Mouse (Mus musculus): ENCODE measurements at regions not wholly inside any gene's neighbourhood (a gene's known extent, or its start where the extent isn't known, plus 50 kb on each side); places are given as distances from the start of the nearest gene placed in this dataset.
"Not testable (repeated sequence)": the region's sequence is repeated elsewhere in the genome, so short reads cannot be mapped to it uniquely, and the experiment has no call there.

GRCm38 (mm10) chr4:147231381-147231780, 74.1 kb upstream of the Zfp988 start:
- ATAC-seq (replicated peaks in 1 of 2; ENCODE audit: insufficient read depth in 1 of 2, low FRiP score in 2 of 2, low TSS enrichment in 1 of 2, low read depth in 1 of 2, poor library complexity in 2 of 2, severe bottlenecking in 2 of 2): not testable (repeated sequence)

GRCm38 (mm10) chr4:147231787-147232186, 73.7 kb upstream of the Zfp988 start:
- ATAC-seq (replicated peaks in 1 of 2; ENCODE audit: insufficient read depth in 1 of 2, low FRiP score in 2 of 2, low TSS enrichment in 1 of 2, low read depth in 1 of 2, poor library complexity in 2 of 2, severe bottlenecking in 2 of 2): not testable (repeated sequence)

- ATAC-seq (replicated peaks in 1 of 2; ENCODE audit: insufficient read depth in 1 of 2, low FRiP score in 2 of 2, low TSS enrichment in 1 of 2, low read depth in 1 of 2, poor library complexity in 2 of 2, severe bottlenecking in 2 of 2): not testable (repeated sequence)
Observed at GRCm38 (mm10) chr4:147232279-147232678, 73.2 kb upstream of the Zfp988 start.

- not testable (repeated sequence) for ATAC-seq (replicated peaks in 1 of 2; ENCODE audit: insufficient read depth in 1 of 2, low FRiP score in 2 of 2, low TSS enrichment in 1 of 2, low read depth in 1 of 2, poor library complexity in 2 of 2, severe bottlenecking in 2 of 2)
Observed at GRCm38 (mm10) chr4:147234227-147234626, 71.2 kb upstream of the Zfp988 start.

- not testable (repeated sequence) for ATAC-seq (replicated peaks in 1 of 2; ENCODE audit: insufficient read depth in 1 of 2, low FRiP score in 2 of 2, low TSS enrichment in 1 of 2, low read depth in 1 of 2, poor library complexity in 2 of 2, severe bottlenecking in 2 of 2)
Observed at GRCm38 (mm10) chr4:147235441-147235840, 70.0 kb upstream of the Zfp988 start.

- 0 out of 4 replicates have a peak, but pooled peaks of 1 of the 2 experiments have one; percentile 32 for ATAC-seq (replicated peaks in 1 of 2; ENCODE audit: insufficient read depth in 1 of 2, low FRiP score in 2 of 2, low TSS enrichment in 1 of 2, low read depth in 1 of 2, poor library complexity in 2 of 2, severe bottlenecking in 2 of 2)
Observed at GRCm38 (mm10) chr4:147241315-147242182, 63.9 kb upstream of the Zfp988 start.

GRCm38 (mm10) chr4:147242183-147242477, 63.3 kb upstream of the Zfp988 start:
- peak in 1 of 2 experiments; percentile 29; a peak in 1 of 4 replicates for ATAC-seq (replicated peaks in 1 of 2; ENCODE audit: insufficient read depth in 1 of 2, low FRiP score in 2 of 2, low TSS enrichment in 1 of 2, low read depth in 1 of 2, poor library complexity in 2 of 2, severe bottlenecking in 2 of 2)

GRCm38 (mm10) chr4:147248541-147248940, 56.9 kb upstream of the Zfp988 start:
- not testable (repeated sequence) for ATAC-seq (replicated peaks in 1 of 2; ENCODE audit: insufficient read depth in 1 of 2, low FRiP score in 2 of 2, low TSS enrichment in 1 of 2, low read depth in 1 of 2, poor library complexity in 2 of 2, severe bottlenecking in 2 of 2)
